Mouse (Mus musculus): ENCODE measurements around the gene Sdha. TPM values are rescaled to one million over a fixed set of nuclear protein-coding genes. Genes with fewer than 3 reads are reported as not detected.
A peak's percentile ranks its signal among the peaks of the same experiment; 100 is the strongest.

Sdha gene
- total RNA-seq, 2 experiments from 2014 or later, result 611 to 702 TPM

- no peak for DNase-seq
Observed at GRCm38 (mm10) chr13:74302050-74303037, 47.7 kb downstream of the Sdha start.

- DNase-seq, result no peak
Observed at GRCm38 (mm10) chr13:74301607-74301984, 48.5 kb downstream of the Sdha start.

- DNase-seq, result peak; percentile 71 to 81
Observed at GRCm38 (mm10) chr13:74300925-74301606, 49.0 kb downstream of the Sdha start.

GRCm38 (mm10) chr13:74296376-74296775 lies 53.7 kb downstream of the Sdha start:
- peak in 1 of 2 experiments; percentile 24 for DNase-seq

- peak; percentile 82 to 83 for DNase-seq
Observed at GRCm38 (mm10) chr13:74292167-74292566, 57.9 kb downstream of the Sdha start, which contains the start of gene Ahrr. TSS of gene Ahrr (minus strand) at chr13:74292331.

GRCm38 (mm10) chr13:74289646-74290045 lies 60.4 kb downstream of the Sdha start:
- no peak for DNase-seq

- DNase-seq, result no peak
Observed at GRCm38 (mm10) chr13:74282299-74282698, 67.8 kb downstream of the Sdha start.

GRCm38 (mm10) chr13:74275726-74276125 lies 74.4 kb downstream of the Sdha start:
- DNase-seq, result no peak

Other genes starting within 250 kb of the Sdha start
- under 1 TPM; 0.10 to 0.20 TPM for gene Slc9a3, start 228.8 kb downstream of the Sdha start, total RNA-seq (2021)
- 10 to 100 TPM; 60.9 to 67.5 TPM for gene Exoc3, start 141.5 kb downstream of the Sdha start, total RNA-seq (2021)
- 1 to 10 TPM in 1 of 2 experiments, under 1 TPM in 1; 0.89 to 1.3 TPM for gene Ahrr, start 57.9 kb downstream of the Sdha start, total RNA-seq (2021)
- 100 to 1,000 TPM; 133 to 173 TPM for gene Pdcd6, start 32.7 kb downstream of the Sdha start, total RNA-seq (2021)
- gene Ccdc127, start within 50 bp of the Sdha start, total RNA-seq (2021), result 10 to 100 TPM; 58.0 to 58.1 TPM
- under 1 TPM; 0.23 to 0.36 TPM for gene Lrrc14b, start 13.7 kb upstream of the Sdha start, total RNA-seq (2021)
- gene Zfp72, start 40.6 kb upstream of the Sdha start, total RNA-seq (2021), result 1 to 10 TPM; 2.5 to 3.8 TPM
- gene Ftl1-ps1, start 49.4 kb upstream of the Sdha start, total RNA-seq (2021), result 1,000 to 10,000 TPM in 1 of 2 experiments, 100 to 1,000 TPM in 1; 827 to 1,288 TPM
- gene Zfp825, start 143.7 kb upstream of the Sdha start, total RNA-seq (2021), result 10 to 100 TPM in 1 of 2 experiments, 1 to 10 TPM in 1; 9.0 to 11.2 TPM